Mouse (Mus musculus) gastrocnemius, postnatal 4 days (tissue): ENCODE data around the gene Mrpl53. TPM values are rescaled to one million over a fixed set of nuclear protein-coding genes. Genes with fewer than 3 reads are reported as not detected.

ENCODE experiments used
- DNase-seq, 2 experiments: peaks; one replicate each; pipeline ENCODE4 v3.0.0; 2021 to 2022; ENCODE audit warnings: low spot score in 2 of 2, mixed read lengths in 2 of 2
- long read RNA-seq, 2 experiments: library from polyadenylated mRNA; stranded (forward); transcript quantifications; one replicate each; pipeline ENCODE4 v2.0.0; 2021
- total RNA-seq, 2 experiments: library from RNA; stranded (reverse); gene quantifications; 2 replicates each; pipeline ENCODE4 v1.2.3; 2021

The Mrpl53 gene
- 100 to 1,000 TPM in 1 of 2 experiments, 10 to 100 TPM in 1; 79.5 to 100 TPM for total RNA-seq
- long read RNA-seq, experiment 1, transcript Mrpl53-201 (3 exons, 695 nt): major isoform, 51 of 54 reads
- long read RNA-seq, experiment 1, partial matches to known transcripts: 1 of 54 reads
- long read RNA-seq, experiment 1, other reads (novel, unspliced or antisense): 2 of 54 reads
- long read RNA-seq, experiment 2, transcript Mrpl53-201 (3 exons, 695 nt): major isoform, 53 of 56 reads
- long read RNA-seq, experiment 2, partial matches to known transcripts: 0 of 56 reads
- long read RNA-seq, experiment 2, other reads (novel, unspliced or antisense): 3 of 56 reads

- DNase-seq: peak; percentile 64 to 86
Measured at GRCm38 (mm10) chr6:83108762-83109668, at the start of gene Mrpl53. Gene Mrpl53 (plus strand): TSS chr6:83109040.

GRCm38 (mm10) chr6:83065995-83066394 is 42.8 kb upstream of the Mrpl53 start:
- no peak for DNase-seq

GRCm38 (mm10) chr6:83066441-83066840 is 42.4 kb upstream of the Mrpl53 start:
- no peak for DNase-seq

- no peak for DNase-seq
Measured at GRCm38 (mm10) chr6:83068221-83068620, 40.6 kb upstream of the Mrpl53 start.

- peak in 1 of 2 experiments; percentile 18 for DNase-seq
Measured at GRCm38 (mm10) chr6:83068706-83069487, 39.9 kb upstream of the Mrpl53 start.

GRCm38 (mm10) chr6:83069488-83070246 is 39.2 kb upstream of the Mrpl53 start:
- no peak for DNase-seq

- DNase-seq: no peak
Measured at GRCm38 (mm10) chr6:83070247-83070310, 38.8 kb upstream of the Mrpl53 start, which contains the start of gene Tlx2. Gene Tlx2 (minus strand): TSS chr6:83070293.

GRCm38 (mm10) chr6:83070311-83071219 is 38.3 kb upstream of the Mrpl53 start:
- peak in 1 of 2 experiments; percentile 35 for DNase-seq

- DNase-seq: peak in 1 of 2 experiments; percentile 16
Measured at GRCm38 (mm10) chr6:83071220-83071619, 37.6 kb upstream of the Mrpl53 start.

- no peak for DNase-seq
Measured at GRCm38 (mm10) chr6:83074979-83075378, 33.9 kb upstream of the Mrpl53 start.

- no peak for DNase-seq
Measured at GRCm38 (mm10) chr6:83077630-83078323, 31.1 kb upstream of the Mrpl53 start, which contains the start of gene Pcgf1. Gene Pcgf1 (plus strand): TSS chr6:83077869.

- DNase-seq: peak; percentile 96 to 99
Measured at GRCm38 (mm10) chr6:83078324-83078858, 30.4 kb upstream of the Mrpl53 start.

GRCm38 (mm10) chr6:83080210-83080609 is 28.6 kb upstream of the Mrpl53 start:
- DNase-seq: no peak

GRCm38 (mm10) chr6:83083497-83083896 is 25.3 kb upstream of the Mrpl53 start:
- DNase-seq: no peak

- no peak for DNase-seq
Measured at GRCm38 (mm10) chr6:83084477-83084876, 24.4 kb upstream of the Mrpl53 start.

GRCm38 (mm10) chr6:83086121-83087035 is 22.5 kb upstream of the Mrpl53 start, which contains the start of gene Lbx2:
Gene Lbx2 (plus strand): TSS chr6:83086367.
- no peak for DNase-seq

GRCm38 (mm10) chr6:83087205-83087925 is 21.5 kb upstream of the Mrpl53 start:
- peak in 1 of 2 experiments; percentile 25 for DNase-seq
